Mouse (Mus musculus) lung, embryonic 14.5 days (tissue): Measurements from ENCODE around the gene Noxa1. TPM values are rescaled to one million over a fixed set of nuclear protein-coding genes. Genes with fewer than 3 reads are reported as not detected.

Source experiments
- ATAC-seq: fragments of 200-750 bp; cut with Nextera tagmentation; 2 replicates; pipeline ENCODE4 v1.8.0; 2017; ENCODE audit warnings: mild to moderate bottlenecking, moderate TSS enrichment, moderate library complexity; ENCODE audit not compliant: insufficient read depth
- DNase-seq: peaks from one replicate; pipeline ENCODE4 v3.0.0-alpha.2; 2015
- H3K27ac ChIP-seq: fragments of 300-500 bp; sonication (generic); 2 replicates; pipeline ENCODE4 v1.5.1; 2014; ENCODE audit warnings: low read depth, mild to moderate bottlenecking, moderate library complexity
- H3K27me3 ChIP-seq: fragments of 300-500 bp; sonication (generic); 2 replicates; pipeline ENCODE4 v1.6.1; 2014; ENCODE audit warnings: low read length, control low read depth; ENCODE audit not compliant: insufficient read depth
- H3K36me3 ChIP-seq: fragments of 300-500 bp; sonication (generic); 2 replicates; pipeline ENCODE4 v1.6.1; 2014; ENCODE audit warnings: control low read depth; ENCODE audit not compliant: insufficient read depth
- H3K4me1 ChIP-seq: fragments of 300-500 bp; sonication (generic); 2 replicates; pipeline ENCODE4 v1.6.1; 2014; ENCODE audit warnings: antibody characterized with exemption, control low read depth; ENCODE audit not compliant: insufficient read depth
- H3K4me2 ChIP-seq: fragments of 300-500 bp; sonication (generic); 2 replicates; pipeline ENCODE4 v1.6.1; 2014; ENCODE audit warnings: mild to moderate bottlenecking
- H3K4me3 ChIP-seq: fragments of 300-500 bp; sonication (generic); 2 replicates; pipeline ENCODE4 v1.5.1; 2014; ENCODE audit warnings: low read depth, low read length
- H3K9ac ChIP-seq: fragments of 300-500 bp; sonication (generic); 2 replicates; pipeline ENCODE4 v1.6.1; 2014
- H3K9me3 ChIP-seq: fragments of 300-500 bp; sonication (generic); 2 replicates; pipeline ENCODE4 v1.6.1; 2016; ENCODE audit warnings: low read depth, low read length, control low read depth
- CTCF ChIP-seq: IDR thresholded peaks from 2 replicates; pipeline ENCODE4 v1.5.1; 2016; ENCODE audit warnings: antibody characterized with exemption, low read depth
- WGBS: fragments of 180-500 bp; shearing (Covaris S2); extraction: QIAGEN DNeasy Blood & Tissue Kit; methylation state at CpG from one replicate; pipeline ENCODE4 v1.1.7; 2014; 5-methylcytosine and 5-hydroxymethylcytosine counted together
- polyA plus RNA-seq: library from polyadenylated mRNA; unstranded; fragments of >200 nt; fragmentation: Nextera tagmentation; extraction: Ambion mirVana; gene quantifications from 2 replicates; pipeline ENCODE4 v1.2.1, GENCODE M21; 2014

The Noxa1 gene
- polyA plus RNA-seq, 1 experiment from 2014 or later, result 0.41 TPM

DNA sequence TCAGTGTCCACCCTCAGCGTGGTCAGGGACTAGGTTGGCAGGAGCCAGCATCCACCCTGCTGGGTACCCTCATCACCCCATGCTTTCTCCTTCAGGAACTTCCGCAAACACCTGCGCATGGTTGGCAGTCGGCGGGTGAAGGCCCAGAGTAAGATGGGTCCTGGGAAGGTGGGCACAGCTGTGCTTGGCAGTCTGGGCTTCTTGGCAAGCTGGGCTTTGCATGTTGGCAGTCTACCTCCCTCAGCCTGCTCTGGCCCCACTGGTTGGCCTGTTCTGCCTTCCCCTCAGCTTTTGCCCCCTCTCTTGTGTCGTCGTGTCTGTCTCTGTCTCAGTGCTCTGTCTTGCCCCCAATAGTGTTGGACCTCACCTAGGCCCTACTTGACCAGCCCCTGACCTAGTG lies 36.0 kb downstream of the Noxa1 start:
- Histone ChIP-seq H3K9ac (no peak overlapping the region), H3K36me3 (peaks cover 55% of the 10 kb centered on the region), H3K4me1 (peaks cover 5% of the 10 kb centered on the region), H3K4me2 (no peak overlapping the region), H3K27ac (no peak overlapping the region), H3K27me3 (no peaks in the 10 kb centered on the region), H3K9me3 (no peaks in the 10 kb centered on the region), H3K4me3 (no peak overlapping the region)
- WGBS, result 87% methylated on average over 7 of the region's 7 CpGs
- DNase-seq (no peak), ATAC-seq (no peak)
- no peak for TF ChIP-seq CTCF

DNA sequence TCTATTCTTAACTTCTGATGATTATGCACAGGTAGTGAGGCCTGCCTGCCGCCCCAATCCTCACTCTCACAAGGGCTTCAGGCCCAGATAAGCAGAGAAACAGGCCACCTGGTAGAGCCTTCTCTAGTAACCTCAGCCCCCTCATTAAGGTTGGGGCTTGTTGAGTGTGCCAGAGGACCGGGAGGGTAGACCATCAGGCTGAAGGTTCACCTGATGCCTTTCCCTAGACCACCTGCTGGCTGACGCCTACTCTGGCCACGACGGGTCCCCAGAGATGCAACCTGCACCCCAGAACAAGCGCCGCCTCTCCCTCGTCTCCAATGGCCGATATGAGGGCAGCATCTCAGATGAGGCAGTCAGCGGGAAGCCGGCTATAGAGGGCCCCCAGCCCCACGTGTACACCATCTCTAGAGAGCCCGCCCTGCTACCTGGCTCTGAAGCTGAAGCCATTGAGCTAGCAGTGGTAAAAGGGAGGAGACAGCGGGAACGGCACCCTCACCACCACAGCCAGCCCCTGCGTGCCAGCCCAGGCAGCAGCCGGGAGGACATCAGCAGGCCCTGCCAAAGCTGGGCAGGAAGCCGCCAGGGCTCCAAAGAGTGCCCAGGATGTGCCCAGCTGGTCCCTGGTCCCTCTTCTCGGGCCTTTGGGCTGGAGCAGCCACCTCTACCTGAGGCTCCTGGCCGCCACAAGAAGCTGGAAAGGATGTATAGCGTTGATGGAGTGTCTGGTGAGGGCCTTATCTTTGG lies 39.4 kb downstream of the Noxa1 start:
- TF ChIP-seq CTCF, result no peak
- Histone ChIP-seq H3K4me1 (peaks cover 5% of the 10 kb centered on the region), H3K4me2 (peak overlapping the region; percentile 85), H3K27me3 (no peaks in the 10 kb centered on the region), H3K9ac (peak overlapping the region; percentile 86; the same call in 1 of the 2 replicates), H3K4me3 (peak overlapping the region; percentile 82), H3K9me3 (no peaks in the 10 kb centered on the region), H3K36me3 (peaks cover 39% of the 10 kb centered on the region), H3K27ac (no peak overlapping the region)
- DNase-seq (no peak), ATAC-seq (no peak)
- WGBS, result 87% methylated on average over 21 of the region's 21 CpGs

GRCm38 (mm10) chr2:25055068-25055405 lies 39.9 kb downstream of the Noxa1 start:
- peak overlapping the region; percentile 85 for H3K4me2 ChIP-seq
- peak; percentile 5; the same call in 1 of the 2 replicates for ATAC-seq
- H3K9me3 ChIP-seq, result no peaks in the 10 kb centered on the region
- no peak overlapping the region for H3K27ac ChIP-seq
- TF ChIP-seq CTCF, result no peak
- peak overlapping the region; percentile 86 for H3K9ac ChIP-seq
- H3K4me1 ChIP-seq, result peaks cover 5% of the 10 kb centered on the region
- H3K27me3 ChIP-seq, result no peaks in the 10 kb centered on the region
- peak; percentile 11 for DNase-seq
- WGBS, result 57% methylated on average over 2 of the region's 2 CpGs
- peaks cover 36% of the 10 kb centered on the region for H3K36me3 ChIP-seq
- peak overlapping the region; percentile 82 for H3K4me3 ChIP-seq

DNA sequence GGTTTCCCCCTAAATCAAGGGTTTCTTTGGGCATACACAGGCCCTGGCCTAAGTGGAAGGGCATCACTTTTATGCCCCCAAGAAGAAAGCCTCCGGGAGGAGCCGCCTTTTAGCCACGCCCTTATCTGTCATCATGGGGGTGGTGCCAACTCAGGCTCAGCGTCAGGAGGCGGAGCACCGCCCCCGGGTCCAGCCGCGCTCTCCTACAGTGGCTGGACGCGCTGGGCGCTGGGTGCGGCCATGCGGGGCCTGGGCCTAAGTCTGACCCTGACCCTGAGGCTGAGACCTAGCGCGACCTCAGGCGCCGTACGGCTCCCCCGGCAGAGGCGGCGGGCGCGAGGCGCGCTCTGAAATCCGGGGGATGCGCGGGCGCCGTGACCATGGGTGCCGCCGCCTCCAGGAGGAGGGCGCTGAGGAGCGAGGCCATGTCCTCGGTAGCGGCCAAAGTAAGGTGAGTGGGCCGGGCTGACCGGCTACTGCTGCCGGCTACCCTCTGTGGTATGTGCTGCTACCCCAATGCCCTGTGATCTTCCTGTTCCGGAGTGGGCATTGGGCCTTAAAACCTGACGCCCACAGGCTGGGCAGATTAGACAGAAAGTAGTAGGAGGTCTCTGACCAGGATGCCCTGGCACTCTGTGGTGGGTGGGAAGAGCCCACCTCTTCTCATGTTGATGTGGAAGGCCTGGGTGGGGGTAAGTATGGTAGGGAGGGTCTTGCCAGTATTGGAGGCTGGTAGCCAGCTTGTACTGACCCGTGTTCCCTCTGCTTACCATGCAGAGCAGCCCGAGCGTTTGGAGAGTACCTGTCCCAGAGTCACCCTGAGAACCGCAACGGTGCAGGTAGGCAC lies 40.5 kb downstream of the Noxa1 start, which contains the start of gene Nsmf:
TSS of gene Nsmf (plus strand) at position 135 of the 847 bp plus-strand sequence.
- Histone ChIP-seq H3K4me3 (peak within 1 kb of the TSS; percentile 82), H3K4me2 (peak within 1 kb of the TSS; percentile 85), H3K4me1 (peaks cover 5% of the 10 kb centered on the region), H3K9ac (peak within 1 kb of the TSS; percentile 86), H3K27me3 (no peaks in the 10 kb centered on the region), H3K9me3 (no peaks in the 10 kb centered on the region), H3K27ac (0 out of 2 replicates have a peak within 1 kb of the TSS, but pooled peaks have one; percentile 30), H3K36me3 (peaks cover 30% of the 10 kb centered on the region)
- DNase-seq (peak; percentile 94), ATAC-seq (peak; percentile 95)
- peak; percentile 21; the same call in 1 of the 2 replicates for TF ChIP-seq CTCF
- 5% methylated on average over 47 of the region's 47 CpGs for WGBS

GRCm38 (mm10) chr2:25053101-25053500 lies 41.8 kb downstream of the Noxa1 start:
- H3K36me3 ChIP-seq, result peaks cover 19% of the 10 kb centered on the region
- DNase-seq (no peak), ATAC-seq (no peak)
- no peak overlapping the region for H3K27ac ChIP-seq
- no peak overlapping the region for H3K4me3 ChIP-seq
- WGBS, result 82% methylated on average over 6 of the region's 6 CpGs
- no peak overlapping the region for H3K4me2 ChIP-seq
- no peaks in the 10 kb centered on the region for H3K27me3 ChIP-seq
- TF ChIP-seq CTCF, result no peak
- no peak overlapping the region for H3K9ac ChIP-seq
- H3K9me3 ChIP-seq, result no peaks in the 10 kb centered on the region
- H3K4me1 ChIP-seq, result peaks cover 5% of the 10 kb centered on the region

GRCm38 (mm10) chr2:25051450-25051849 lies 43.5 kb downstream of the Noxa1 start:
- Histone ChIP-seq H3K36me3 (0 out of 2 replicates have a peak, but pooled peaks cover 8% of the 10 kb centered on the region), H3K4me3 (no peak overlapping the region), H3K4me1 (peaks cover 5% of the 10 kb centered on the region), H3K4me2 (no peak overlapping the region), H3K9ac (no peak overlapping the region), H3K27ac (no peak overlapping the region), H3K27me3 (no peaks in the 10 kb centered on the region), H3K9me3 (no peaks in the 10 kb centered on the region)
- TF ChIP-seq CTCF, result no peak
- no peak for DNase-seq
- WGBS, result 87% methylated on average over 8 of the region's 8 CpGs
- no peak for ATAC-seq

DNA sequence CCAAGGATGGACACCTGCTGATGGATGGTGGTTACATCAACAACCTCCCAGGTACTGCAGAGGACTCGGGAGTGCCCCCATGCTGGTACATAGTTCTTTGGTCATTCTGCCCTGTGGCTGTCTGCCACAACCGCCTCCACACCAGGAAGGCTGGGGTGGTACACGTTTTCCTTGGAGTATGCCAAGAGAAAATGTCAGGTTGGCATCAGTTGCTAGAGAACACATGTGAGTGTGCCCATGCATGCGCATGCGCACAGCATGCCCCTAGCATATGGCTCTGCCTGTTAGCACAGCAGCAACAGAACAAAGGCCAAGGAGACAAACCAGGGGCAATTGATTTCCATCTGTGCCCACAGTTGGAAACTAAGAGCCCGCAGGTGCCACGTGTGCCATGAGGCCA lies 44.0 kb downstream of the Noxa1 start:
- Histone ChIP-seq H3K36me3 (0 out of 2 replicates have a peak, but pooled peaks cover 3% of the 10 kb centered on the region), H3K9me3 (no peaks in the 10 kb centered on the region), H3K27ac (no peak overlapping the region), H3K9ac (no peak overlapping the region), H3K27me3 (no peaks in the 10 kb centered on the region), H3K4me1 (peaks cover 5% of the 10 kb centered on the region), H3K4me3 (no peak overlapping the region), H3K4me2 (no peak overlapping the region)
- no peak for TF ChIP-seq CTCF
- WGBS, result 81% methylated on average over 7 of the region's 7 CpGs
- no peak for ATAC-seq
- no peak for DNase-seq
